Mouse (Mus musculus) stomach, embryonic 16.5 days (tissue): Measurements from ENCODE around the gene Zfhx3. TPM values are rescaled to one million over a fixed set of nuclear protein-coding genes. Genes with fewer than 3 reads are reported as not detected.
A peak's percentile ranks its signal among the peaks of the same experiment; 100 is the strongest.

Source experiments
- ATAC-seq: fragments of 200-750 bp; cut with Nextera tagmentation; 2 replicates; pipeline ENCODE4 v1.8.0; 2017; ENCODE audit warnings: moderate number of reproducible peaks, moderate TSS enrichment; ENCODE audit not compliant: insufficient read depth, low FRiP score
- H3K27ac ChIP-seq: fragments of 300-500 bp; sonication (generic); 2 replicates; pipeline ENCODE4 v1.5.1; 2014; ENCODE audit warnings: low read length
- H3K27me3 ChIP-seq: fragments of 300-500 bp; sonication (generic); 2 replicates; pipeline ENCODE4 v1.6.1; 2014; ENCODE audit warnings: low read length, control low read depth, mixed read lengths; ENCODE audit not compliant: control insufficient read depth, insufficient read depth
- H3K36me3 ChIP-seq: fragments of 300-500 bp; sonication (generic); 2 replicates; pipeline ENCODE4 v1.6.1; 2014; ENCODE audit warnings: low read length; ENCODE audit not compliant: control insufficient read depth, insufficient read depth
- H3K4me1 ChIP-seq: fragments of 300-500 bp; sonication (generic); 2 replicates; pipeline ENCODE4 v1.6.1; 2014; ENCODE audit warnings: low read length, control low read depth, mixed read lengths; ENCODE audit not compliant: control insufficient read depth, insufficient read depth
- H3K4me2 ChIP-seq: fragments of 300-500 bp; sonication (generic); 2 replicates; pipeline ENCODE4 v1.6.1; 2014; ENCODE audit warnings: low read depth, low read length, mixed read lengths
- H3K4me3 ChIP-seq: fragments of 300-500 bp; sonication (generic); replicated peaks from 2 replicates; pipeline ENCODE4 v1.5.1; 2014; ENCODE audit warnings: mild to moderate bottlenecking, low read length
- H3K9ac ChIP-seq: fragments of 300-500 bp; sonication (generic); 2 replicates; pipeline ENCODE4 v1.6.1; 2014; ENCODE audit warnings: low read length
- H3K9me3 ChIP-seq: fragments of 300-500 bp; sonication (generic); replicated peaks from 2 replicates; pipeline ENCODE4 v1.6.1; 2016; ENCODE audit warnings: low read length, control low read depth; ENCODE audit not compliant: control insufficient read depth
- WGBS: fragments of 180-500 bp; shearing (Covaris S2); extraction: QIAGEN DNeasy Blood & Tissue Kit; methylation state at CpG from one replicate; pipeline ENCODE4 v1.1.7; 2014; 5-methylcytosine and 5-hydroxymethylcytosine counted together
- polyA plus RNA-seq: library from polyadenylated mRNA; unstranded; fragments of >200 nt; fragmentation: Nextera tagmentation; extraction: Ambion mirVana; gene quantifications from 2 replicates; pipeline ENCODE4 v1.2.1, GENCODE M21; 2015

The Zfhx3 gene
- polyA plus RNA-seq, 1 experiment from 2014 or later = 10.9 TPM

GRCm38 (mm10) chr8:108889406-108889805 is 947.0 kb downstream of the Zfhx3 start:
- H3K4me3 ChIP-seq = no peak overlapping the region
- WGBS = 67% methylated on average over 5 of the region's 5 CpGs
- H3K4me2 ChIP-seq = no peak overlapping the region
- ATAC-seq = no peak
- H3K27ac ChIP-seq = no peak overlapping the region
- peaks cover 28% of the 10 kb centered on the region for H3K4me1 ChIP-seq
- no peaks in the 10 kb centered on the region for H3K27me3 ChIP-seq
- H3K9ac ChIP-seq = no peak overlapping the region
- H3K36me3 ChIP-seq = no peaks in the 10 kb centered on the region
- H3K9me3 ChIP-seq = no peaks in the 10 kb centered on the region

DNA sequence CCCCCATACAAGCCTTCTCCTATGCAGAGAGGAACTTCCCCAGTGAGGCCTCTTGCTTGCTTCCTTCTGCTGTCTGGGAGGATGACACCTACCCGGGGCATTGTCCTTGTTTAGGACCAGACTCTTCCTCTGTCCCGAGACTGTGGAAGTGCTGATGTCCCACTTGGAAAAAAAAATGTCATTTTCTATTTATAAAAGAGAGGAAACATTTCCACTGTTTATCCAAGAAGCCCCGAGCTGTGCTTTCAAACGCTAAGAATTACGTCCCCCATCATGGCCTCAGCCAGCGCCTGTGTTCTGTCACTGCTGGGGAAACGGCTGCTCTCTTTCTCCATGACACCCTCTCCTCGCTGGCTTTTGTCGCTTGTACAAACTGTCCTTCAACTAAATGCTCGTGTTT is 951.8 kb downstream of the Zfhx3 start:
- Histone ChIP-seq H3K4me1 (peaks cover 39% of the 10 kb centered on the region), H3K9ac (no peak overlapping the region), H3K9me3 (no peaks in the 10 kb centered on the region), H3K4me2 (no peak overlapping the region), H3K27me3 (no peaks in the 10 kb centered on the region), H3K36me3 (no peaks in the 10 kb centered on the region), H3K27ac (peak overlapping the region; percentile 91), H3K4me3 (no peak overlapping the region)
- peak; percentile 44; the same call in 1 of the 2 replicates for ATAC-seq
- WGBS = 29% methylated on average over 10 of the region's 10 CpGs

DNA sequence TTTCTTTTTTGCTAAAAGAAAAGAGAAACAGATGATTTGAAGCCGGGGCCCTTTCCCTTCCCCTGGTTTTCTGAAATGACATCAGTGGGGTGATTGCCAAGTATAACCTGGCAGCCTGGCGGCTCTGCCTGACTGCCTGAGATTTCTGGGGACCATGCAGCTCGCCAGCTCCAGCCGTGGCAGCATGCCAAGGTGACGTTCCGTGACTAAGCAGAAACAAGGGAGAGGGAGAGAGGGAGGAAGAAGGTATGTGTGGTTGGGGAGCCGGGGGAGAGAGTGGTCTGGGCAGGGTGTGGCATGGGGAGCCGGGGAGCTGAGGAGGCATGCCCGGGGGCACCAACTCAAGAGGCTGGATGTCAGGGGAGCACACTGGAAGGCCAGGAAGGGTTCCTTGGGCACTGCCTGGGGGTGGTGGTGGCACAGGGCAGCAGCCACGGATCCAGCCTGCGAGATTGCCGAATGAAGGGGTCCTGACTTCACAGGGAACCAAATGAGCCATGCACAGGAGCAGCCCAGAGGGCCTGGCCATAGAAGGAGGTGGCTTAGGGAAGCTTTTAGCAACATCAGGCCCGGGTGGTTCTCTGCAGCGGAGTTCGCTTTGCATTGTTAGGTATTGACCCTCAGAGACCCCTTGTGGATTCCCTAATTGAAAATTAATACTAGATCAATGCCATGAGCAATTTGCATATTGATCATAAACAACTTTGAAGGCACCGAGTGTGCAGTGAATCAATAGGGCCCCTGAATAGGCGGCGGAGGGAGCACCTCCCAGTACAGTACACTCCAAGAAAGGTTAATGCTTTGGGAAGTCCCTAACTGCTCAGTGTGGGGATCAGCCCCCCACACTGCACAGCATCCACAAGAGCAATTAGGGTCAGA is 954.3 kb downstream of the Zfhx3 start:
- H3K36me3 ChIP-seq = no peaks in the 10 kb centered on the region
- H3K9ac ChIP-seq = peak overlapping the region; percentile 53
- peak; percentile 35; the same call in 1 of the 2 replicates for ATAC-seq
- H3K27ac ChIP-seq = peak overlapping the region; percentile 91
- H3K4me3 ChIP-seq = no peak overlapping the region
- no peaks in the 10 kb centered on the region for H3K9me3 ChIP-seq
- 0 out of 2 replicates have a peak overlapping the region, but pooled peaks have one; percentile 11 for H3K4me2 ChIP-seq
- 36% methylated on average over 18 of the region's 18 CpGs for WGBS
- H3K27me3 ChIP-seq = no peaks in the 10 kb centered on the region
- peaks cover 59% of the 10 kb centered on the region for H3K4me1 ChIP-seq

GRCm38 (mm10) chr8:108897347-108898100 is 955.1 kb downstream of the Zfhx3 start:
- peaks cover 59% of the 10 kb centered on the region for H3K4me1 ChIP-seq
- no peaks in the 10 kb centered on the region for H3K36me3 ChIP-seq
- peak; percentile 35; the same call in 1 of the 2 replicates for ATAC-seq
- WGBS = 45% methylated on average over 7 of the region's 7 CpGs
- peak overlapping the region; percentile 91 for H3K27ac ChIP-seq
- H3K9ac ChIP-seq = 0 out of 2 replicates have a peak overlapping the region, but pooled peaks have one; percentile 53
- H3K4me2 ChIP-seq = 0 out of 2 replicates have a peak overlapping the region, but pooled peaks have one; percentile 8
- H3K9me3 ChIP-seq = no peaks in the 10 kb centered on the region
- H3K4me3 ChIP-seq = no peak overlapping the region
- H3K27me3 ChIP-seq = no peaks in the 10 kb centered on the region

DNA sequence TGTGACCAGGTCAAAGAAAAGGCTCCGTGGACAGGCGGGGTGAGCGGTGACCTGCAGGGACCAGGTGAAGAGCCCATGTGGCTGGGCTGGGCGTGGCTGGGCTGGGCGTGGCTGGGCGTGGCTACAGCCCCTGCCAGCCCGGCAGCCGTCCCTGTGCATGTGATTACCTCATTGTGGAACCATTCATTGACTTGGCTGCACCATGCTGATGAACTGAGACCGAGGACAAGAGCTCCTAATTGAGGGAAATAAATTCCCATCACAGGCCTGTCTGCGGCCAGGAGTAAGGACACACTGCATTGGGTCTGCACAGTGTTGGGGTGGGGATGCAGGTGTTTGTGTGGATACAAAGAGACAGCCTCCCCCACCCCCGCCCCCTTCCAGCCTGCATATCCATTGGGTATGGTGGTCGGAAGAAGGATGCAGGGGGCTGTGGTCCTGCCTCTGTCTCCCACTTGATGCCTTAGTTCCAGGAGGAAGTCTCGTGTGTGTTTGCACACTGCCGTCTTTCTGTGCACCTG is 956.9 kb downstream of the Zfhx3 start:
- H3K9me3 ChIP-seq = no peaks in the 10 kb centered on the region
- H3K9ac ChIP-seq = no peak overlapping the region
- ATAC-seq = no peak
- no peak overlapping the region for H3K4me2 ChIP-seq
- peaks cover 72% of the 10 kb centered on the region for H3K4me1 ChIP-seq
- no peaks in the 10 kb centered on the region for H3K36me3 ChIP-seq
- H3K27me3 ChIP-seq = no peaks in the 10 kb centered on the region
- no peak overlapping the region for H3K27ac ChIP-seq
- H3K4me3 ChIP-seq = no peak overlapping the region
- WGBS = 65% methylated on average over 14 of the region's 14 CpGs

DNA sequence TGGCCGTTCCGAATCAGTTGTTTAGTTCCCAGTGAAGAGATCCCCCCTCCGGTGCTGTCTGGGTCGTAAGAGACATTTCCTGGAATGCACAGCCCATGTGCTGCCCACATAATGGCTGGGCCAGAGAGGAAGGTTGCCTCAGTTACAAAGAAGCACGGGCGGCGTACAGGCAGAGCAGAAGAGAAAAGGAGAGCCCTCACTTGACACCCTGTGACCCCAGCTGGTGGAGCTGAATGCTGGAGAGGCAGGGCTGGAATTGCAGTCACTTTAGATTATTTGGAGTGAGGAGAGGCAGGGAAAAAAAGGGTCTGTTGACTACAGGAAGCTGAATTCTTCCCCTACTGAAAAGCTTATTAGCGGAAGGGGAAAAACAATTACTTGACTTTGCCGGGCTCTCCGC is 958.1 kb downstream of the Zfhx3 start:
- peak overlapping the region; percentile 43; the same call in 1 of the 2 replicates for H3K27ac ChIP-seq
- no peaks in the 10 kb centered on the region for H3K27me3 ChIP-seq
- no peaks in the 10 kb centered on the region for H3K36me3 ChIP-seq
- WGBS = 40% methylated on average over 10 of the region's 10 CpGs
- no peak for ATAC-seq
- peak overlapping the region; percentile 6; the same call in 1 of the 2 replicates for H3K9ac ChIP-seq
- no peak overlapping the region for H3K4me3 ChIP-seq
- H3K4me1 ChIP-seq = peaks cover 74% of the 10 kb centered on the region
- no peak overlapping the region for H3K4me2 ChIP-seq
- H3K9me3 ChIP-seq = no peaks in the 10 kb centered on the region

DNA sequence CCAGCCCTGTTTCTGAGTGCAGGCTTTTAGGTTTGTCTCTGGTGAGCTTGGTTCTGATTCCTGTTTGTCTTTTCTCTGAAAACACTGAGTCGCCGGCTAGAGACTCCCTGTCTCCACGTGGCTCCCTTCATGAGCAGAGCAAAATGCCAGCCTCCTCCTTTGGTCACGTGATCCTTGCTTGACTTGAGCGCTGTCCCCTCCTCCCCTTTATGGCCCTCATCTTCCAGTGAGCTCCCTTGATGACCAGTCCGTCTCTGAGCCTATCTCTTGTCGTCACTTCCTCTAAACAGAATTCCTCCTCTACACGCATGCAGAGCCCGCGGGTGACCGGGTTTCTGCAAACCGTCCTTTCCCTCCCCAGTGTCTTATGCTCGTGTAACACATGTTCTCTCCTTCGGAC is 958.8 kb downstream of the Zfhx3 start:
- H3K27ac ChIP-seq = peak overlapping the region; percentile 43; the same call in 1 of the 2 replicates
- no peaks in the 10 kb centered on the region for H3K36me3 ChIP-seq
- H3K27me3 ChIP-seq = no peaks in the 10 kb centered on the region
- peak overlapping the region; percentile 6; the same call in 1 of the 2 replicates for H3K9ac ChIP-seq
- no peak for ATAC-seq
- H3K4me2 ChIP-seq = no peak overlapping the region
- no peaks in the 10 kb centered on the region for H3K9me3 ChIP-seq
- 45% methylated on average over 14 of the region's 14 CpGs for WGBS
- H3K4me1 ChIP-seq = peaks cover 74% of the 10 kb centered on the region
- no peak overlapping the region for H3K4me3 ChIP-seq

- Histone ChIP-seq H3K4me2 (no peak overlapping the region), H3K27me3 (no peaks in the 10 kb centered on the region), H3K4me1 (peaks cover 57% of the 10 kb centered on the region), H3K9me3 (no peaks in the 10 kb centered on the region), H3K4me3 (no peak overlapping the region), H3K36me3 (no peaks in the 10 kb centered on the region), H3K27ac (peak overlapping the region; percentile 19; the same call in 1 of the 2 replicates), H3K9ac (no peak overlapping the region)
- no peak for ATAC-seq
- WGBS = 46% methylated on average over 15 of the region's 15 CpGs
These were observed 961.1 kb downstream of the Zfhx3 start for GRCm38 (mm10) chr8:108903550-108903949.
